Mouse (Mus musculus) myocyte (in vitro differentiated cells): ENCODE measurements around the gene Serpinb7.

Experiments used
- MYOG ChIP-seq, 3 experiments: IDR thresholded peaks; one replicate each; pipeline ENCODE4 v1.6.1; 2011; ENCODE audit warnings: control low read depth in 2 of 3, low read depth in 2 of 3, mild to moderate bottlenecking in 2 of 3; ENCODE audit not compliant: insufficient read length in 2 of 3, control insufficient read depth in 1 of 3, insufficient read depth in 1 of 3
- POLR2A ChIP-seq: IDR thresholded peaks from one replicate; pipeline ENCODE4 v1.6.1; 2011; ENCODE audit warnings: low read depth, mild to moderate bottlenecking, control low read depth, moderate library complexity; ENCODE audit not compliant: insufficient read length

DNA sequence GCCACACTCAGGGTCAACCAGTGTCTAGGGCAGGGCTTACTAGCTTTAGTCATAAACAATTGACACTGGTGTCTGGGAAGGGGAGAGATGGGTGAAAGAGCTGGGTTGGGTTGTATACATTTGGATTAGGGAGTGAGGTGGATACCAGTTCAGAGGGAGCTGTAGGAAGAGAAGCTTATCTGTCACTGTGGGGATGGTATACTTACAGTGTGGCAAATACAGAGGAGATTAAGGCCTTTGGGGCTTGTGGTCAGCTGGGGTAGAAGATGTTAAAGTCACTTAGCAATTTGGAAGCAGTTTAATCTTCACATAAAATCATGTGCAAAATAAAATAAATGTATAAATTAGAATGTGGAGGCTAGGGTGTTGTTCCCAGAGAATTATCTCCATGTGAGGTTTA, 21.1 kb upstream of the Serpinb7 start:
- no peak for TF ChIP-seq POLR2A
- TF ChIP-seq MYOG (IDR thresholded peaks at IDR 0.05; ENCODE audit: control insufficient read depth in 1 of 3, insufficient read depth in 1 of 3, insufficient read length in 2 of 3, low read depth in 2 of 3) = no peak
